31 mouse cellular contexts compared by ENCODE assay signal in genomic region chr5:86887081-86887480, GRCm38 (mm10). TPM values are rescaled to one million over a fixed set of nuclear protein-coding genes. Genes with fewer than 3 reads are reported as not detected.
"Had no signal": no experiment of that assay in that cellular context is flagged by ENCODE, and none has a peak within 500 bp of the region (broad histone marks: within the 10 kb centered on the region; RNA-seq: fewer than 3 reads in every experiment).

No protein-coding gene starts in this region.

- H3K4me3 ChIP-seq: embryonic facial prominence, embryonic 10.5 days; embryonic facial prominence, embryonic 12.5 days; embryonic facial prominence, embryonic 13.5 days; embryonic facial prominence, embryonic 15.5 days; erythroblast, embryonic 14.5 days; forebrain, embryonic 10.5 days; forebrain, embryonic 12.5 days; forebrain, embryonic 13.5 days; forebrain, embryonic 15.5 days; gastrocnemius, adult 2 months; heart, adult 2 months had no signal

- DNase-seq: cerebellum, adult 2 months; cerebellum, adult 8-10 months; cerebellum, adult 9-11 months; cerebellum, postnatal 25 days; cerebellum, postnatal 36 days; gastrocnemius, adult 2 months; gastrocnemius, postnatal 10 days; gastrocnemius, postnatal 14 days; gastrocnemius, postnatal 25 days; gastrocnemius, postnatal 36 days; heart, adult 11 months; heart, adult 18-20 months; heart, adult 2 months had no signal

- H3K27me3 ChIP-seq: embryonic facial prominence, embryonic 12.5 days; embryonic facial prominence, embryonic 13.5 days; embryonic facial prominence, embryonic 15.5 days; forebrain, embryonic 12.5 days; forebrain, embryonic 13.5 days; forebrain, embryonic 15.5 days had no signal

- H3K9me3 ChIP-seq: embryonic facial prominence, embryonic 10.5 days; embryonic facial prominence, embryonic 12.5 days; embryonic facial prominence, embryonic 13.5 days; embryonic facial prominence, embryonic 15.5 days; forebrain, embryonic 10.5 days; forebrain, embryonic 12.5 days; forebrain, embryonic 13.5 days; forebrain, embryonic 15.5 days had no signal

- H3K36me3 ChIP-seq: embryonic facial prominence, embryonic 10.5 days; embryonic facial prominence, embryonic 12.5 days; embryonic facial prominence, embryonic 13.5 days; embryonic facial prominence, embryonic 15.5 days; forebrain, embryonic 10.5 days; forebrain, embryonic 12.5 days; forebrain, embryonic 15.5 days had no signal

- H3K9ac ChIP-seq: embryonic facial prominence, embryonic 12.5 days; embryonic facial prominence, embryonic 13.5 days; embryonic facial prominence, embryonic 15.5 days; forebrain, embryonic 12.5 days; forebrain, embryonic 13.5 days; forebrain, embryonic 15.5 days; forebrain, postnatal 0 days had no signal

- H3K4me2 ChIP-seq: embryonic facial prominence, embryonic 12.5 days; embryonic facial prominence, embryonic 13.5 days; embryonic facial prominence, embryonic 15.5 days; forebrain, embryonic 12.5 days; forebrain, embryonic 13.5 days; forebrain, embryonic 15.5 days had no signal

- ATAC-seq: forebrain, embryonic 13.5 days; forebrain, embryonic 14.5 days; forebrain, embryonic 15.5 days; forebrain, embryonic 16.5 days; forebrain, postnatal 0 days had no signal

- H3K4me1 ChIP-seq: embryonic facial prominence, embryonic 10.5 days; embryonic facial prominence, embryonic 12.5 days; embryonic facial prominence, embryonic 13.5 days; embryonic facial prominence, embryonic 15.5 days; forebrain, embryonic 10.5 days; forebrain, embryonic 12.5 days; forebrain, embryonic 13.5 days; forebrain, embryonic 15.5 days had no signal

- H3K27ac ChIP-seq: embryonic facial prominence, embryonic 10.5 days; embryonic facial prominence, embryonic 12.5 days; embryonic facial prominence, embryonic 13.5 days; embryonic facial prominence, embryonic 15.5 days; forebrain, embryonic 10.5 days; forebrain, embryonic 12.5 days; forebrain, embryonic 13.5 days; forebrain, embryonic 15.5 days; gastrocnemius, adult 2 months; heart, adult 2 months had no signal

RNA-seq across cellular contexts. Expression of gene Ugt2b34, which starts 19.7 kb away (rescaled TPM):
- polyA plus RNA-seq: cerebellum, adult 2 months; cortical plate, adult 2 months; embryonic facial prominence, embryonic 11.5 days; embryonic facial prominence, embryonic 12.5 days; embryonic facial prominence, embryonic 14.5 days; erythroblast, embryonic 14.5 days; forebrain, embryonic 10.5 days; forebrain, embryonic 11.5 days; forebrain, embryonic 12.5 days; forebrain, embryonic 13.5 days; forebrain, embryonic 14.5 days; forebrain, embryonic 15.5 days; forebrain, embryonic 16.5 days; forebrain, postnatal 0 days; frontal cortex, adult 2 months; gonadal fat pad, adult 2 months had no signal

RNA-seq across cellular contexts. Expression of gene Ugt2b1, which starts 39.2 kb away (rescaled TPM):
- polyA plus RNA-seq: cerebellum, adult 2 months; cortical plate, adult 2 months; embryonic facial prominence, embryonic 10.5 days; embryonic facial prominence, embryonic 11.5 days; embryonic facial prominence, embryonic 12.5 days; embryonic facial prominence, embryonic 13.5 days; embryonic facial prominence, embryonic 14.5 days; embryonic facial prominence, embryonic 15.5 days; erythroblast, embryonic 14.5 days; forebrain, embryonic 10.5 days; forebrain, embryonic 11.5 days; forebrain, embryonic 12.5 days; forebrain, embryonic 13.5 days; forebrain, embryonic 14.5 days; forebrain, embryonic 15.5 days; forebrain, embryonic 16.5 days; forebrain, postnatal 0 days; frontal cortex, adult 2 months; heart, adult 2 months had no signal
